Mouse (Mus musculus) heart, postnatal 25 days (tissue): ENCODE data around the gene Hdac10. TPM values are rescaled to one million over a fixed set of nuclear protein-coding genes. Genes with fewer than 3 reads are reported as not detected.

Experiments
- DNase-seq: peaks from one replicate; pipeline ENCODE4 v3.0.0; 2022; ENCODE audit warnings: low spot score
- intact Hi-C: fragments of 180-260 bp; cut with DNase I; formaldehyde crosslinking; loops from one replicate; pipeline ENCODE4 v1.15.1; 2025
- microRNA-seq: library from miRNA; unstranded; fragments of <30 nt; microRNA quantifications from one replicate; pipeline ENCODE4 v1.2.0, GENCODE M21; 2022
- total RNA-seq, 2 experiments: library from RNA; stranded (reverse); gene quantifications; 2 replicates each; pipeline ENCODE4 v1.2.3; 2021

Gene Hdac10
- total RNA-seq, 2 experiments from 2014 or later, result 7.4 to 8.3 TPM

DNA sequence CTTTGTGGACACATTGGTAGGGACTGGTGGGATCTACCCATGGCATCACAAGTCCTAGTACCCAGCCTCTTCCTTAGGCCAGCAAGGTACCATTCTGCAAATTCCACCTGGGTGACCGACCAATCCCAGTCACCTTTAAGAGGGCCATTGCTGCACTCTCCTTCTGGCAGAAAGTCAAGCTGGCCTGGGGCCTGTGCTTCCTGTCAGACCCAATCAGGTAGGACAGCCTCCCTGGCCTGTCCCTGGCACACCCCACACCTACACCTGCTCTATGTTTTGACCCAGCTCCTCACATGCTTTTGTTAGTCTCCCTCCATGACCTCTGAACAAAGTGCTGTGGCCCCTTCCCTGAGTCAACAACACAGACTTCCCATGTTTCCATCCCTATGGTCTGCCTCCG is 43.7 kb downstream of the Hdac10 start:
- DNase-seq, result no peak
- intact Hi-C loops, result no loop called here

DNA sequence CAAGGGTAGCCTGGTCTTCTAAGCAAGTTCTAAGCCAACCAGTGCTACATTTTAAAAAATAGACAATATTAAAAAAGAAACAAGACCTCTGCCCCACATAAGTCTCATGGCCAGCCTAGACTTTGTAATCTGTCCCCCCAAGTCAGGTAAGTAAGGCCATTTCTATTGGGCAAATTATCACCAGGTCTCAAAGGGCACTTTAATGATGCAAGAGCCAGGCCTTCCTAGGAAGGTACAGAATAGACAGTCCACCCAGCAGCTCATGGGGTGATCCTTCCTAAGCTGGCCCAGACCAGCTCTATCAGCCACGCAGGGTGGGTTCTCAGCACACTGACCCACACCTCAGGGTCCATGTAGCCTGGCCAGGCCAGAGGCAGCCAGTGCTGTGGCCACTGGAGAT is 44.6 kb downstream of the Hdac10 start:
- intact Hi-C loops, result no loop called here
- no peak for DNase-seq

DNA sequence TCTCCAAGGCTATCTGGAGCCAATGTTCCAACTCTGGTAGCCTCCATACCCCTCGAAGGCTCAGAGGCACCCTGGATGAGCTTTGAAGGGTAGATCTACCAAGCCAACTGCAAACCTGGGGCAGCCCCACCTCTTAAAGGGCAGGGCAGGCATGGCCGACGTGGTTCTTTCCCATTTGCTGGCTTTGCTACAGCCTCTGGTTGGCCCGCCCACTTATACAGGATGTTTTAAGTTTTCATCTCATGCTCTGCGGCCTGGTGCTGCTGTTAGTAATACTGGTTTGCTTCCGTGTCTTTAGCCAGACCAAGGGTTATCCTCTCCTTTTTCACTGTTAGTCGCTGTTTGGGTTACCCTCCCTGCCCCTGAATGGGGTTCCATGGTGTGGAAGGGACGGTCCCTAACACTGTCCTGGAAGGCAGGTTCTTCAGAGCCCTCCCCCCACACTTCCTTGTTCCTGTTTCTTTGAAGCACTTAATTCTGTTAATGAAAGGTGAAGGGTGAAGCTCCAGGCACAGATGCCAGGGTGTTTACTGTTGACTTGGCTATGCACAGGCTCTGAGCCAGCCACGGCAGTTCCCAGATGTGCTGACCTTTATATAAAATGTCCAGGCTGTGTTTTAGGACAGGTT is 50.2 kb downstream of the Hdac10 start:
- no peak for DNase-seq
- intact Hi-C loops, result loop anchor here (5.0 kb wide), 3 partner anchors 119 to 256 kb away; partner anchors contain the start of genes Dennd6b and Ppp6r2

GRCm38 (mm10) chr15:89076156-89076731 is 52.3 kb downstream of the Hdac10 start:
- intact Hi-C loops, result loop anchor here (5.0 kb wide), 3 partner anchors 121 to 254 kb away; partner anchors contain the start of genes Dennd6b and Ppp6r2
- DNase-seq, result peak; percentile 20

DNA sequence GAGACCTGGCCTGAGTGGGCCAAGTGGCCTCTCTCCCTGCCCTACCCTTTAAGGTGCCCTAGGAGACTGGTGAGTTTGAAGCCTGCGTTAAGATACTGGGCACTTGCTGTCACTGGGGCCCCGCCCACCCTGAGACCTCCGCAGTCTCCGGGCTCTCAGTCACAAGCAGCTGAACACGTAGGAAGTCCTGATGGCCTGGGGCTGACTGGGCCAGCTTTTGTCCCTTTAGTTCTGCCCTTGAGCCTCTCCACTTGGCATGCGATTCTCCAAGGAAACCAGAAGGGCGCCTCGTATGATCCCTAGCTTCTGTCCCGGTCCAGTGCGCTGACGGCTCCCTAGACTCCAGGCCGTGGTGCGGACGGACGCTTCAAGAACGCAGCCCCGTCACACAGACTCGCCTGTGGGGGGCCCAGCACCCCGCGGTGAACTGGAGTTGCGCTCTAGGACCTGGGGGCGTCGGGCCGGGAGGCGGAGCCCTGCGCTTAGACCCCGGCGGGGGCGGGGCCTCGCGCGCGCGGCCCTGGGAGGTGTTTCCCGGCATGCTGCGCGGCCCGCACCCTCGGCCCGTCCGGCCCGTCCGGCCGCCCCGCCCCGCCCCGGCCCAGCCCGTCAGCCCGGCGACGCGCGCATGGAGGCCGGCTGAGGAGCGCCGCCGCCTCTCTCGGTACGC is 52.9 kb downstream of the Hdac10 start:
- intact Hi-C loops, result loop anchor here (5.0 kb wide), 3 partner anchors 122 to 253 kb away; partner anchors contain the start of genes Dennd6b and Ppp6r2

GRCm38 (mm10) chr15:89074613-89075477 is 53.7 kb downstream of the Hdac10 start, which contains the start of gene Trabd:
Gene Trabd, plus strand, starts transcription at chr15:89075124.
- intact Hi-C loops, result loop anchor here (5.0 kb wide), 3 partner anchors 122 to 253 kb away; partner anchors contain the start of genes Dennd6b and Ppp6r2
- no peak for DNase-seq

More for the DNA sequence above, 52.9 kb downstream of the Hdac10 start:
- DNase-seq, result peak; percentile 79

DNA sequence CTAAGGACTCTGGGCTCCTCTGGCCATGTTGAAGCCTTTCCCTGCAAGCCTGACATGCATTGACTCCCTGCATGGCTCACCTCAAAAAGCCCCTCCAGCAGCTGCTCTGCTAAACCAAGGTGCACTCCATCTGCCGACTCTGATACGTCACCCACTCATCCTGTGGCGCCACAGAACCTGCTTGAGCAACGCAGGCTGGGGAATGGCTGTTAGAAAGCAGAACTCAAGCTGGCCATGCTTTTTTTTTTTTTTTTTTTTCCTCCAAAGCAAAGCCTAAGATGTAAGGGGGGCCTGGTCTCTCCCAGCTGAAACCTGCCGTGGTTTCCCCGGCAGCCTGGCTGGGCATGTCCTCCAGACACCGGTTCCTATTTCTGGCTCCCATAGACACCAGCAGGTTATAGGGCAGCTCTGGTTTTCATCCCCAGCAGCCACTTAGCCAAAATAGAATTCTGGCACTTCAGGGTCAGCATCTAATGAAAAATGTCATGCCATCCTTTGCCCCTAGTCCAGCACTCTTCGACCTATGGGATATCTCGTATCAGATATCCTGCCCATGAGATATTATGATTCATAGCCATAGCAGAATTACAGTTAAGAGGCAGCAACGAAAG is 54.4 kb downstream of the Hdac10 start:
- intact Hi-C loops, result no loop called here
- DNase-seq, result no peak

Small RNA genes lying within 50 kb of the gene (microRNA-seq; reads per million reads assigned to microRNA genes)
- gene Mir7118, result not detected

Other genes with a start within 250 kb of the Hdac10 start
- gene Ttll8, start 174.3 kb downstream of the Hdac10 start, total RNA-seq, result not detected
- gene Mlc1, start 149.7 kb downstream of the Hdac10 start, total RNA-seq, result not detected
- 10 to 100 TPM; 76.7 to 85.6 TPM for gene Mov10l1, start 145.8 kb downstream of the Hdac10 start, total RNA-seq
- 1 to 10 TPM; 1.4 to 1.6 TPM for gene Panx2, start 69.0 kb downstream of the Hdac10 start, total RNA-seq
- 10 to 100 TPM; 44.2 to 45.5 TPM for gene Trabd, start 53.6 kb downstream of the Hdac10 start, total RNA-seq
- gene Selenoo, start 39.6 kb downstream of the Hdac10 start, total RNA-seq, result 10 to 100 TPM; 15.1 to 15.2 TPM
- gene Tubgcp6, start 5.6 kb downstream of the Hdac10 start, total RNA-seq, result 1 to 10 TPM; 8.8 to 9.4 TPM
- gene Mapk12, start 12.0 kb upstream of the Hdac10 start, total RNA-seq, result 10 to 100 TPM; 20.1 to 22.3 TPM
- 1 to 10 TPM; 1.4 to 2.1 TPM for gene Mapk11, start 20.9 kb upstream of the Hdac10 start, total RNA-seq
- 10 to 100 TPM; 81.5 to 86.1 TPM for gene Plxnb2, start 52.1 kb upstream of the Hdac10 start, total RNA-seq
- 1 to 10 TPM; 8.4 to 8.7 TPM for gene Dennd6b, start 67.8 kb upstream of the Hdac10 start, total RNA-seq
- 10 to 100 TPM; 63.4 to 65.0 TPM for gene Ppp6r2, start 82.9 kb upstream of the Hdac10 start, total RNA-seq
- 10 to 100 TPM; 58.3 to 64.4 TPM for gene Sbf1, start 186.6 kb upstream of the Hdac10 start, total RNA-seq
- gene Adm2, start 194.0 kb upstream of the Hdac10 start, total RNA-seq, result not detected
- gene Miox, start 205.7 kb upstream of the Hdac10 start, total RNA-seq, result not detected
- gene Lmf2, start 227.0 kb upstream of the Hdac10 start, total RNA-seq, result 10 to 100 TPM; 30.6 to 31.8 TPM
- 10 to 100 TPM; 52.0 to 60.4 TPM for gene Ncaph2, start 227.0 kb upstream of the Hdac10 start, total RNA-seq
- 10 to 100 TPM; 23.0 to 24.2 TPM for gene Sco2, start 245.1 kb upstream of the Hdac10 start, total RNA-seq
- gene Tymp, start 248.3 kb upstream of the Hdac10 start, total RNA-seq, result under 1 TPM; 0.44 to 0.64 TPM